In genomic region chr6:120999860-121000526, GRCm38 (mm10) we compare ENCODE assay signal across 25 mouse cellular contexts.
DNase-seq lines count a peak whose midpoint lies in the region; ATAC-seq lines count a peak whose summit lies in the region.
"Had no signal": no experiment of that assay in that cellular context is flagged by ENCODE, and none has a peak within 500 bp of the region (broad histone marks: within the 10 kb centered on the region; RNA-seq: fewer than 3 reads in every experiment).

No protein-coding gene starts in this region.

- 0 out of 2 replicates have a peak overlapping the region, but pooled peaks have one; percentile 28 for H3K27ac ChIP-seq in limb, embryonic 13.5 days
- H3K27ac ChIP-seq in limb, embryonic 10.5 days: no peak overlapping the region
- peak overlapping the region; percentile 81 for H3K27ac ChIP-seq in heart, embryonic 15.5 days
- H3K27ac ChIP-seq in stomach, embryonic 16.5 days (ENCODE audit: low read length): peak overlapping the region; percentile 35; the same call in 1 of the 2 replicates
- no peak overlapping the region for H3K27ac ChIP-seq in forebrain, embryonic 16.5 days (ENCODE audit: low read length)
- no peak overlapping the region for H3K27ac ChIP-seq in midbrain, embryonic 14.5 days (replicated peaks; ENCODE audit: low read depth, low read length)
- H3K27ac ChIP-seq: forebrain, embryonic 12.5 days; hindbrain, embryonic 13.5 days; kidney, embryonic 15.5 days; left cerebral cortex, adult 2 months; limb, embryonic 12.5 days; liver, embryonic 14.5 days; macrophage; neural tube, embryonic 12.5 days; stomach, embryonic 15.5 days had no signal

- 84% methylated on average over 8 of the region's 8 CpGs for WGBS in limb, embryonic 13.5 days
- 89% methylated on average over 8 of the region's 8 CpGs for WGBS in limb, embryonic 10.5 days
- 59% methylated on average over 8 of the region's 8 CpGs for WGBS in heart, embryonic 15.5 days
- WGBS in stomach, embryonic 16.5 days: 66% methylated on average over 8 of the region's 8 CpGs
- 76% methylated on average over 8 of the region's 8 CpGs for WGBS in forebrain, embryonic 16.5 days
- 93% methylated on average over 8 of the region's 8 CpGs for WGBS in midbrain, embryonic 14.5 days

- peaks cover 21% of the 10 kb centered on the region for H3K36me3 ChIP-seq in limb, embryonic 13.5 days
- peaks cover 22% of the 10 kb centered on the region for H3K36me3 ChIP-seq in limb, embryonic 10.5 days
- peaks cover 31% of the 10 kb centered on the region for H3K36me3 ChIP-seq in heart, embryonic 15.5 days
- 0 out of 2 replicates have a peak, but pooled peaks cover 4% of the 10 kb centered on the region for H3K36me3 ChIP-seq in stomach, embryonic 16.5 days (ENCODE audit: control insufficient read depth, insufficient read depth, low read length)
- H3K36me3 ChIP-seq in forebrain, embryonic 16.5 days (ENCODE audit: control insufficient read depth, insufficient read depth): 0 out of 2 replicates have a peak, but pooled peaks cover 6% of the 10 kb centered on the region
- peaks cover 45% of the 10 kb centered on the region for H3K36me3 ChIP-seq in midbrain, embryonic 14.5 days (ENCODE audit: control insufficient read depth, insufficient read depth, low read length)

- no peak for ATAC-seq in limb, embryonic 13.5 days (ENCODE audit: low FRiP score, low read depth)
- no peak; the same call in 1 of the 2 replicates for ATAC-seq in heart, embryonic 15.5 days (replicated peaks; ENCODE audit: insufficient number of reproducible peaks, insufficient read depth, low FRiP score, low read depth)
- no peak for ATAC-seq in stomach, embryonic 16.5 days (ENCODE audit: insufficient read depth, low FRiP score)
- no peak for ATAC-seq in forebrain, embryonic 16.5 days
- no peak for ATAC-seq in midbrain, embryonic 14.5 days (ENCODE audit: low FRiP score, low TSS enrichment)
- ATAC-seq: CD4-positive, CD25-positive, alpha-beta regulatory T cell, adult 4 months had no signal

- peak; percentile 24 for DNase-seq in gastrocnemius, adult 18-20 months (ENCODE audit: low spot score)
- no peak for DNase-seq in gastrocnemius, postnatal 36 days
- no peak for DNase-seq in limb, embryonic 10.5 days (ENCODE audit: low spot score)
- DNase-seq in midbrain, embryonic 14.5 days: no peak
- DNase-seq: cerebellum, adult 8-10 months; kidney, postnatal 4 days; layer of hippocampus, adult 9-11 months; right cerebral cortex, postnatal 25 days had no signal

- no peak overlapping the region for H3K4me2 ChIP-seq in limb, embryonic 13.5 days (replicated peaks)
- no peak overlapping the region for H3K4me2 ChIP-seq in heart, embryonic 15.5 days
- no peak overlapping the region for H3K4me2 ChIP-seq in stomach, embryonic 16.5 days (ENCODE audit: low read depth, low read length)
- H3K4me2 ChIP-seq in forebrain, embryonic 16.5 days (ENCODE audit: low read length): no peak overlapping the region
- H3K4me2 ChIP-seq in midbrain, embryonic 14.5 days (ENCODE audit: low read length): no peak overlapping the region
- H3K4me2 ChIP-seq: forebrain, embryonic 12.5 days; hindbrain, embryonic 13.5 days; kidney, embryonic 15.5 days; limb, embryonic 12.5 days; lung, embryonic 15.5 days; midbrain, embryonic 11.5 days; neural tube, embryonic 12.5 days; stomach, embryonic 15.5 days had no signal

- H3K9me3 ChIP-seq in limb, embryonic 13.5 days: no peaks in the 10 kb centered on the region
- no peaks in the 10 kb centered on the region for H3K9me3 ChIP-seq in limb, embryonic 10.5 days (replicated peaks)
- no peaks in the 10 kb centered on the region for H3K9me3 ChIP-seq in heart, embryonic 15.5 days (replicated peaks)
- H3K9me3 ChIP-seq in stomach, embryonic 16.5 days (replicated peaks; ENCODE audit: control insufficient read depth, low read length): no peaks in the 10 kb centered on the region
- no peaks in the 10 kb centered on the region for H3K9me3 ChIP-seq in forebrain, embryonic 16.5 days (ENCODE audit: control insufficient read depth, low read length)
- no peaks in the 10 kb centered on the region for H3K9me3 ChIP-seq in midbrain, embryonic 14.5 days (ENCODE audit: control insufficient read depth, low read length)
- H3K9me3 ChIP-seq: embryonic facial prominence, embryonic 10.5 days; forebrain, embryonic 12.5 days; hindbrain, embryonic 13.5 days; kidney, embryonic 15.5 days; limb, embryonic 12.5 days; lung, embryonic 15.5 days; neural tube, embryonic 12.5 days; stomach, embryonic 15.5 days had no signal

- intact Hi-C loops in gastrocnemius, postnatal 36 days (cut with DNase I): no loop called here

- no peaks in the 10 kb centered on the region for H3K27me3 ChIP-seq in limb, embryonic 13.5 days
- H3K27me3 ChIP-seq in limb, embryonic 10.5 days (ENCODE audit: low read depth, poor library complexity, severe bottlenecking): no peaks in the 10 kb centered on the region
- H3K27me3 ChIP-seq in heart, embryonic 15.5 days: no peaks in the 10 kb centered on the region
- no peaks in the 10 kb centered on the region for H3K27me3 ChIP-seq in stomach, embryonic 16.5 days (ENCODE audit: control insufficient read depth, insufficient read depth, low read length)
- H3K27me3 ChIP-seq in forebrain, embryonic 16.5 days (replicated peaks; ENCODE audit: control insufficient read depth, insufficient read depth, low read length): no peaks in the 10 kb centered on the region
- H3K27me3 ChIP-seq in midbrain, embryonic 14.5 days (ENCODE audit: control insufficient read depth, insufficient read depth, low read length): no peaks in the 10 kb centered on the region
- H3K27me3 ChIP-seq: forebrain, embryonic 12.5 days; hindbrain, embryonic 13.5 days; kidney, embryonic 15.5 days; limb, embryonic 12.5 days; lung, embryonic 15.5 days; neural tube, embryonic 12.5 days; stomach, embryonic 15.5 days had no signal

- no peak overlapping the region for H3K4me3 ChIP-seq in limb, embryonic 13.5 days
- H3K4me3 ChIP-seq in limb, embryonic 10.5 days: no peak overlapping the region
- H3K4me3 ChIP-seq in heart, embryonic 15.5 days: no peak overlapping the region
- H3K4me3 ChIP-seq in stomach, embryonic 16.5 days (replicated peaks; ENCODE audit: low read length): no peak overlapping the region
- no peak overlapping the region for H3K4me3 ChIP-seq in forebrain, embryonic 16.5 days (replicated peaks; ENCODE audit: low read length)
- no peak overlapping the region for H3K4me3 ChIP-seq in midbrain, embryonic 14.5 days (replicated peaks; ENCODE audit: low read depth, low read length)
- H3K4me3 ChIP-seq: embryonic facial prominence, embryonic 10.5 days; forebrain, embryonic 12.5 days; hindbrain, embryonic 13.5 days; kidney, embryonic 15.5 days; left cerebral cortex, adult 2 months; limb, embryonic 12.5 days; lung, embryonic 15.5 days; neural tube, embryonic 12.5 days; stomach, embryonic 15.5 days had no signal

- H3K4me1 ChIP-seq in limb, embryonic 13.5 days: peaks cover 15% of the 10 kb centered on the region
- H3K4me1 ChIP-seq in limb, embryonic 10.5 days: no peaks in the 10 kb centered on the region
- H3K4me1 ChIP-seq in heart, embryonic 15.5 days (replicated peaks): peaks cover 19% of the 10 kb centered on the region
- H3K4me1 ChIP-seq in stomach, embryonic 16.5 days (ENCODE audit: control insufficient read depth, insufficient read depth, low read length): peaks cover 8% of the 10 kb centered on the region
- no peaks in the 10 kb centered on the region for H3K4me1 ChIP-seq in forebrain, embryonic 16.5 days (replicated peaks; ENCODE audit: control insufficient read depth, insufficient read depth, low read length)
- no peaks in the 10 kb centered on the region for H3K4me1 ChIP-seq in midbrain, embryonic 14.5 days (ENCODE audit: control insufficient read depth, insufficient read depth, low read length)
- H3K4me1 ChIP-seq: forebrain, embryonic 12.5 days; neural tube, embryonic 12.5 days had no signal

- H3K9ac ChIP-seq in limb, embryonic 13.5 days: no peak overlapping the region
- no peak overlapping the region for H3K9ac ChIP-seq in heart, embryonic 15.5 days
- no peak overlapping the region for H3K9ac ChIP-seq in stomach, embryonic 16.5 days (ENCODE audit: low read length)
- H3K9ac ChIP-seq in forebrain, embryonic 16.5 days (replicated peaks; ENCODE audit: low read depth, low read length): no peak overlapping the region
- no peak overlapping the region for H3K9ac ChIP-seq in midbrain, embryonic 14.5 days (replicated peaks; ENCODE audit: low read length)
- H3K9ac ChIP-seq: forebrain, embryonic 12.5 days; hindbrain, embryonic 13.5 days; kidney, embryonic 15.5 days; limb, embryonic 12.5 days; liver, embryonic 14.5 days; lung, embryonic 15.5 days; neural tube, embryonic 12.5 days; stomach, embryonic 15.5 days had no signal

Comparison
In these comparisons a context has a peak if more than half of its experiments do, and no peak if none do; other contexts are left out.
1. H3K27ac ChIP-seq: peak in limb, embryonic 13.5 days (single experiment), heart, embryonic 15.5 days (single experiment) and stomach, embryonic 16.5 days (single experiment); none in limb, embryonic 10.5 days (single experiment), forebrain, embryonic 16.5 days (single experiment) and midbrain, embryonic 14.5 days (single experiment).